Mouse (Mus musculus) brain, embryonic 18.5 days (tissue): ENCODE measurements at regions not wholly inside any gene's neighbourhood (a gene's known extent, or its start where the extent isn't known, plus 50 kb on each side); places are given as distances from the start of the nearest gene placed in this dataset.
A peak's percentile ranks its signal among the peaks of the same experiment; 100 is the strongest.

Experiments
- DNase-seq: peaks from one replicate; pipeline ENCODE4 v3.0.0-alpha.2; 2012; ENCODE audit warnings: low read depth, low spot score

DNA sequence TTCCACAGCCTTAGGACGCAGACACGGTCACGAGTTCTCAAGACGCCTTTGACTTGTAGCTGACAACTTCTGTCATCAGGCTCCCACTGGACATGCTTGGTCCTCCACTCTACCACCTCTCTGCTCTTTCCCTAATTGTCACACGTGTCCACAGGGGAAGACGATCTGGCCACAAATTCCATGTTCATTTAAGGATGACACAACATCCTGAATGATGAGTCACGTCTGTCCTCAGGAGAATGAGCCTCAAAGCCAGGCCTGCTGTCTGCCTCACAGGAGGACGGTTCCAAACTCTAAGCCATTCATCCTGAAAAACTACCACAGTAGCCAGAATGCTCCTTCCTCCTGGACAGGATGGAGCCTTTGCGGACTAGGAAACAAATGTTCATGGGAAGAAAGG, 517.3 kb upstream of the Tmem132c start:
- no peak for DNase-seq

- peak; percentile 51 for DNase-seq
Observed at GRCm38 (mm10) chr5:126733470-126733869, 508.1 kb upstream of the Tmem132c start.

GRCm38 (mm10) chr5:126735733-126736132, 505.9 kb upstream of the Tmem132c start:
- no peak for DNase-seq

DNA sequence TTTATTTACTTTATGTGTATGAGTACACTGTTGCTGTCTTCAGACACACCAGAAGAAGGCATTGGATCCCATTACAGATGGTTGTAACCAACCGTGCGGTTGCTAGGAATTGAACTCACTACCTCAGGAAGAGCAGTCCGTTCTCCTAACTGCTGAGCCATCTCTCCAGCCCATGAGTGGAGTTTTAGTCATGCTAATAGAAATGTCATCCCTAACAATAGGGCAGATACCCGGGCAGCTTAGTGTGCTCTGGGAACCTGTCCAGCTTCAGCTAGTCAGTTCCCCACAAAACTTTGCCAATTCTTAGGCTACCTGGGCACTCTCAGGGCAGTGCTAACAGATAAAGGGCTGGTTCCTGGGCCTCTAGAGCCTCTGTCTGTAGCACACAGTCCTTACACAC, 503.9 kb upstream of the Tmem132c start:
- no peak for DNase-seq

DNA sequence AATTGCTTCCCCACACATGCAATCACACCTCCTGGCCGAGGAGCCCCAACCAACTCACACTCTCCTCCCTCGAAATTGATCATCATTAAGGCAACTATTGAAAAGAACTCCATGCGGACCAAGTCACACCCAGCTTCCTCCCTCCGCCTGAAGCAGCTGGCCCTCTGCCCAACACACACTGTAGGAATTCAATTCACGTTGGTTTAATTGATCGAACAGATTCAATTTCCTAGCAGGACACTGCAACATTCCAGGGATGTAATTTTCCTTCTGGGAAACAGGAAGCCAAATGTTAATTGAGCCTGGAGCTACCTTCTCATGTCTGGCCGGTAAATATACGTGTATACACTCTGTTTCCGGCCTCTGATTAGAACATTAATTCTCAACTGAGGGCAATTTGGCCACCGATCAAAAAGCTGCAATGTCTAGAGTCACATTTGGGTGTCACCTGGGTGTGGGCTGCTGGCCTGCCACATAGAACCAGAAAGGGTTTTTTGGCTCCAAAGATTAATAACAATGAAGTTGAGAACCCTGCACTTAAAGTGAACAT, 500.7 kb upstream of the Tmem132c start:
- no peak for DNase-seq

DNA sequence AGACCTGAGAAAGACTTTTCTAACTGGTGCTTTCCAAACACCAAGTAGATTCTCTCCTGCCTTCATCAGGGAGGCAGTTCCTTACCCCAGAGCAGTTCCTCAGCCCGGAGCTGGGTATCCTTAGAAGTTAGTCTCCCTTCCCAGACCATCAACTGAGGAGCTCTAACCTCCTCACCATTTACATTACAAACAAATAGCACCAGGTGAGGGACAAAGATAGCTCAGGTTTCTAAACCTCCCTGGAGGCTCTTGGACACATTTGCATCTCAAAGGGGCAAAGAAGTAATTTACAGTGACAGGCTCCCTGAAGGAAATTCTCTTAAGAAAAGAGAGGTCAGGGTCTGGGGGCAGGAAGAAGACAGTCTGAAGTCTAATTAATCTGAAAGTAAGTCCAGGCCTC, 486.5 kb upstream of the Tmem132c start:
- DNase-seq = no peak

DNA sequence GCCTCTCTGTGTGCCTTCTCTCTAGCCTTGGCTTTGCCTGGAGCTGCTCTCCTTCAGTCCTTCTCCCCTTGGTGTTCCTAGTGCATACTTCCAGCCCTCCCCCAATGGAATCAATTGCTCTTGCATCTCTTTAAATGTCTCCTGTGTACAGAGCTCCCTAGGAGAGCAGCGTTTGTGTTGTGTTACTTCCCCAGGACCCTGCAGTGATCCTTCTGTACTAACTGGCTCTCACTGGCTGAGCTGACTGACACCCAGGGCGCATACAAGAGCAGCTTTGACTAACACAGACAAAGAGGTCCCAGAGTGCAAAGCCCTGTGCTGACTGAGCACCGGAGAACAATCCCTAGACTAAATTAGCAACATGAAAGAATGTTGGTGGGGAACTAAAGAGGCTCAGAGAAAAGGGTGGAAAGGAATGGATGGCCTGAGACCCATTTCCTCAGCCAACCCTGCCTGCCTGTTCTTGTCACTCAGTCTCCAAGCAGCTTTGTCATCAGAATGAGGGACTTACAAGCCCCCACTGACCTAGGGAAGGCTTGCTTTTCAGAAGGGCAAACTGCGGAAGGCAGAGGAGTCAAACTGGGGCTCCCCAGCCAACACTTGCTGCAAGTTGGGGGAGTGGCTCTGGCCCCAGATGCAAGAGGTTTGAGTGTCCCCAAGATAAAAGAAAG, 476.4 kb upstream of the Tmem132c start:
- no peak for DNase-seq

- DNase-seq = no peak
Observed at GRCm38 (mm10) chr5:126769031-126769430, 472.6 kb upstream of the Tmem132c start.

DNA sequence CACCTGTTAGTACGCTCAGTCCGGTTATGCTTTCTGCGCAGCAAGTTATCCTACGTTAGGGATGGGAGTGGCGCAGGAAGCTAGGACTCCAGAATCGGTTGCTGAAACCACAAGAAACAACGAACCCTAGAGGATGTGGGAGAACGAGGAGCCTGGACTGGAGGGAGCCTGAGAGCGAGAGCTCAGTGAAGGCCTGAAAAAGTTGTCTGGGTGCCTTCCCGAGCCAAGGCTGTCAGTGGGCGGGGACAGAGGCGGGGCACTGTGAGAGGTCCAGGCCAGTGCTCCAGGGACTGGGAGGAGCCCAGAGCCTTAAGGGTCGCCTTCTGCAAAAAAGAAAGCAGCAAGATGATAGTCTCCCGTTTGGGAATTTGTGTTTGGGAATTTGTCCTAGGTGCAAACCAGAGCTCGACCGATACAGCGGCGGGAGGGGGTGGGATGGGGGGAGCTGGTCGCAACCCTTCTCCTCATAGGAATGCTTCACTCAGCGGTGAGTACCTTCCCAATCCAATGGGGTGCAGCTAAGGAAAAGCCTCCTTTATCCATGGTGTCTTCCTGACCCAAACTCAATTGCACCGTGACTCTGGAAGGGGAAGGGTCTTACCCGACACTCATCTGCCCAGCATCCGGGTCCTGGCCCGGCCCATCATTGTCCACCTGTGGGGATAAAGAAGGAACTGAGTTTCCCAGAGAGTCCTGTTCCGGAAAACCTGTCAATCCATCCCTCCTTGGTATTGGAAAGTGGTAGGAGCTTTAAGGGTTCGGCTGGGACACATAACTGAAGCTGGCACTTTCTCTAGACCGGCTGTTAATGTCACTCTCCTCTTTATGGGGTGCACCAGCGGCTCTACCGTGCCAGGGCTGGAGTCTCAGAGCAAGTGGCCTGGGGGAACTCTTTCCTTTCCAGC, 453.6 kb upstream of the Tmem132c start:
- DNase-seq = no peak

- DNase-seq = peak; percentile 12
Observed at GRCm38 (mm10) chr5:126799698-126800279, 441.8 kb upstream of the Tmem132c start.

GRCm38 (mm10) chr5:126806656-126807055, 435.0 kb upstream of the Tmem132c start:
- no peak for DNase-seq

GRCm38 (mm10) chr5:126816069-126816468, 425.5 kb upstream of the Tmem132c start:
- DNase-seq = no peak

DNA sequence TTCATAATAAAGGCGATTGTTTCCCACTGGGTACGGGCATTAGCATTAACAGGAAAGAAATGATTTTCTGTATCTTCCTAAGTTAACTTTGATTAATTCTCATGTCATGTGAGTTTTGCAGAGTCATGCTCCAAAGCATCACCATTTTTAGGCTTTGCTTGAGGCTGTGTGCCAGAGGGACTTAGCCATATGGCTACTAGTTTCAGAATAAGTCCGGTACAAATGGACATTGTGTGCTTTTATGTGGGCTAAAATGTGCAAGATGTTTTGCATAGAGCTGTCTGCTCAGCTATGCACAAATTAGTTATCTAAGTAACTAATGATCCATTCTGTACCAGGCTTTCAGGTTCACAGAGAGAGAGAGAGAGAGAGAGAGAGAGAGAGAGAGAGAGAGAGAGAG, 406.2 kb upstream of the Tmem132c start:
- DNase-seq = no peak

DNA sequence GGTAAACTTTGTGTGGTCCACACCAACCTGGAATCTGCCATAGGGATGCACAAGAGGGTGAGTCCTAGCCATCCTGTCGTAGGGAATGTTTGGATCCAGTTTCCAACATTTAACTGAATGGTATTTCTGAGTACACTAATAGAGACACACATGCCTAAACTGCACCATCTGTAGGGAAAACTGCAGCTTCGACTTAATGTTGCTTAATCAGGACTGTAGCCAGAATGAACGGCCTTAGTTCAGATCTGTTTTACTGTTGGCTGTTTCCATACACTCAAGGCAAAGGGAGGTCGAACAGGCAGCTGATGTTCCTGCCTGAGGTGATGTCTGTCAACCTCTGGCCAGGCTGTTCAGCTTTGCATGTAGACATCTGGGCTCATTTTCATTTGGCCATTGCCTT, 399.0 kb upstream of the Tmem132c start:
- no peak for DNase-seq

DNA sequence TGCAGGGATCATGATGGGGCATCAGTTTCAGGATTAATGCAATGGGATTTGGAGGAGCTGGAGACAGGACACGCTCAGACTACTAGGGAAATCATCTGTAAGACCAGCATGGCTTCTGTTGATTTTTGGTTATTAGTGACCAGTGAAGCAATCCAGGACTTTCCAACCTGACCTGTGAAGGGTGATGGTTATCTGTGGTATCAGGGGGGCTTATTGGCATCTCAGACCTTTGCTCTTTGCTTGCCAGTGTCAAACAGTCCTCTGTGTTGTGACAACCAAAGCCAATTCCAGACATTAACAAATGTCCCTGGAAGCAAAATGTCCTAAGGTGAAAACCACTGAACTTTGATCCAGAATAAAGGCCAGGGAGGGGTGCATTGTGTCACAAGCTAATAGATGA, 379.5 kb upstream of the Tmem132c start:
- no peak for DNase-seq

- DNase-seq = no peak
Observed at GRCm38 (mm10) chr5:126875842-126876241, 365.8 kb upstream of the Tmem132c start.

DNA sequence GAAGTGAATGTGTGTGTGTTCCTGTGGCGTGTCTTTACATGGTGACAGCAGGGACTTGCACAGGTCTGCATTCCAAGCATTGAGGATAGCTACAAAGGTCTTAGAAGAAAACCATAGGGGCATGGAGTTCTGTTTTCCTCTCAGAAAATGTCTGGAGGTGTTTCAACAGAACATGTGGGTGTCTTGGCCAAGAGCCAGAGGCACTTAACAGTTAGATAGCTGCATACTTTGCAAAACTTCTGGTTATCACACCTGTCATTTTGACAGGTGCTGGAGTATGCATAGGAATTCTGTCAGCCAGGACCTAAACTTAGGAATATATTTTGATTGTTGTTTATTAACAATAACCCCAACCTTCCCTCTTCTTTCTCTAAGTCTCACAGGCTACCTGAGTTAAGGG, 350.9 kb upstream of the Tmem132c start:
- no peak for DNase-seq

DNA sequence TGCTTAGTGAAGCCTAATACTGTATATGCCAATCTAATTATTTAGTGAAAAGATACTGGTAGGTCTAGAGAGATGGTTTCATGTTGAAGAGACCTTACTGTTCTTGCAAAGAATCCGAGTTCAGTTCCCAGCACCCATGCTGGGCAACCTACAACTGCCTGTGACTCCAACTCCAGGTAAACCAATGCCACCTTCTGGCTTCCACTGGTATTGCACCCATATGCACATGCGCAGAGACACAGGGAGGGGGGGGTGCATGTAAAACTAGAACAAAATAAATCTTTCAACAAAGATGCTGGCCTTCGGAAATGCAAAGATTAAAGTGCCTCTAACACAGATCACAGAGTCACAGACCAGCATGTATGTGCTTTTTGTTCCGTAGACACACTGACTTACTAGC, 348.5 kb upstream of the Tmem132c start:
- no peak for DNase-seq

DNA sequence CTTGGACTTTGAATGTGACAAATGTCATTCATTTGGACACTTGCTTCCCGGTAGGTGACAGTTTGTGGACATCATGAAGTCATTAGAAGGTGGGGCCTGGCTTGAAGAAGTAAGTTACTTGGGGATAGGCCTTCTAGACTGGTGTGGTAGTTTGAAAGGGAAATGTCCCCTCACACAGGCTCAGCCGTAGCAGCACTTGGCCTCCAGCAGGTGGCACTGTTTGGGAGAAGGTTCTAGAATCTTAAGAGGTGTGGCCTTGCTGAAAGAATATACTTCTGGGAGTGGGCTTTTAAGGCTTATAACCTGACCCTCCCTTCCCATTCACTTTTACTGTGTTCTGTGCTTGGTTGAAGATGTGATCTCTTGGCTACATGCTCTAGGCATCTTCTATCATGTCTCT, 331.5 kb upstream of the Tmem132c start:
- no peak for DNase-seq

- no peak for DNase-seq
Observed at GRCm38 (mm10) chr5:126917300-126917699, 324.3 kb upstream of the Tmem132c start.

- no peak for DNase-seq
Observed at GRCm38 (mm10) chr5:126933466-126933865, 308.1 kb upstream of the Tmem132c start.

- no peak for DNase-seq
Observed at GRCm38 (mm10) chr5:126944861-126945260, 296.7 kb upstream of the Tmem132c start.
